ENCODE assay signal across 8 mouse cellular contexts in the genomic region with DNA sequence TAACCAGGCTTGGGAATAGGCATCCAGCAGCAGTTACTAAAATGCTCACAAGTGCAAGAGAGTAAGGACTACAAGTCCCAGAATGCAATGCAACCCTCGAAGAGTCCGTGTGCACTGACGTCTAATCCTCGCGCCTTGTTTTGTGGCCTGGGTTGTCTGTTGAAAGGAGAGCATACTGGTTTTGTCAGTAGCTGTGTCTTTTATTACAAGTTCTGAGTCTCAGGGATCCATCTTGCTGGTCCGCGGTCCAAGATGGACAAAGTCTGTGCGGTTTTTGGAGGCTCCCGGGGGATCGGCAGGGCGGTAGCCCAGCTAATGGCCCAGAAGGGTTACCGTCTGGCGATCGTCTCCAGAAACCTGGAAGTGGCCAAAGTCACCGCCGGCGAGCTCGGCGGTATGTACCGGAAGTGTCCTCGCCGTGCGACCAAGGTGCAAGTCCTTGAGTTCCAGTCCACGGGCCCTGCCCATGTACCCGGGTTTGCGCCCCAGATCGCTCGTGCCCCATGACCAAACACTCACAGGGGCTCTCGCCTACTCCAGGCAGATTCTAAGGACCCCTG. TPM values are rescaled to one million over a fixed set of nuclear protein-coding genes. Genes with fewer than 3 reads are reported as not detected.
DNase-seq lines count a peak whose midpoint lies in the region; ATAC-seq and TF ChIP-seq lines count a peak whose summit lies in the region.

A gene (plus strand): TSS at position 138 of the 560 bp plus-strand sequence.

- intact Hi-C loops in heart, postnatal 25 days (cut with DNase I), result loop anchor here (5.0 to 10.0 kb wide), 3 partner anchors 265 to 863 kb away; a partner anchor contains a TSS

- ATAC-seq in forebrain, embryonic 15.5 days (replicated peaks), result peak; percentile 97
- ATAC-seq in neutrophil, adult 5-6 weeks (ENCODE audit: extremely low read depth, insufficient number of reproducible peaks, low FRiP score, poor library complexity, severe bottlenecking), result peak; percentile 99

- no peaks in the 10 kb centered on the region for H3K27me3 ChIP-seq in forebrain, embryonic 15.5 days

- TF ChIP-seq POLR2A in lung, adult 2 months (IDR thresholded peaks at IDR 0.05; ENCODE audit: borderline replicate concordance, extremely low read depth, low read depth, low read length), result peak; percentile 66; the same call in 1 of the 2 replicates

- H3K4me3 ChIP-seq in ES-E14 (ENCODE audit: insufficient read depth in 1 of 2, low read depth in 1 of 2, low read length in 2 of 2, poor library complexity in 1 of 2, severe bottlenecking in 1 of 2), result peak within 1 kb of the TSS; percentile 89
- H3K4me3 ChIP-seq in forebrain, embryonic 15.5 days, result peak within 1 kb of the TSS; percentile 89
- peak within 1 kb of the TSS; percentile 93 for H3K4me3 ChIP-seq in lung, adult 2 months (replicated peaks; ENCODE audit: extremely low read depth, low read depth, low read length)

- peak; percentile 92 for DNase-seq in ES-E14 (ENCODE audit: low read depth, low spot score)
- DNase-seq in cerebellum, adult 11-12 months, result peak; percentile 86
- peak; percentile 71 for DNase-seq in heart, postnatal 25 days (ENCODE audit: low spot score)
- DNase-seq in layer of hippocampus, adult 18-20 months (ENCODE audit: low spot score in 2 of 2), result peak; percentile 80 to 94
- DNase-seq in lung, adult 2 months, result peak; percentile 85
- peak; percentile 60 to 73 for DNase-seq in thymus, adult 18-20 months

- H3K27ac ChIP-seq in ES-E14 (ENCODE audit: insufficient read depth, low read depth, low read length, poor library complexity, severe bottlenecking), result peak within 1 kb of the TSS; percentile 67
- H3K27ac ChIP-seq in forebrain, embryonic 15.5 days (replicated peaks), result peak within 1 kb of the TSS; percentile 95

- in situ Hi-C loops in ES-E14 (cut with MboI; ENCODE audit: low sequenced_read_pairs in 2 of 2, unreplicated experiment in 2 of 2), result loop anchor here in 1 of 2 experiments (25.0 kb wide), 1 partner anchor 975 kb away; a partner anchor contains a TSS

- H3K4me2 ChIP-seq in forebrain, embryonic 15.5 days (replicated peaks), result peak within 1 kb of the TSS; percentile 58

- 2% methylated on average over 29 of the region's 29 CpGs for WGBS in forebrain, embryonic 15.5 days
- under 1% methylated on average over 29 of the region's 29 CpGs for WGBS in lung, adult 2 months

- H3K9me3 ChIP-seq in ES-E14 (ENCODE audit: control insufficient read depth, insufficient read depth, low read depth, low read length), result no peaks in the 10 kb centered on the region
- H3K9me3 ChIP-seq in forebrain, embryonic 15.5 days, result no peaks in the 10 kb centered on the region

- peak within 1 kb of the TSS; percentile 90 for H3K9ac ChIP-seq in ES-E14 (ENCODE audit: insufficient read depth, low read depth, low read length, poor library complexity, severe bottlenecking)
- H3K9ac ChIP-seq in forebrain, embryonic 15.5 days (replicated peaks), result peak within 1 kb of the TSS; percentile 89

- TF ChIP-seq CTCF in lung, adult 2 months (IDR thresholded peaks at IDR 0.05; ENCODE audit: insufficient read depth, low read length), result no peak

- no peaks in the 10 kb centered on the region for H3K36me3 ChIP-seq in ES-E14 (ENCODE audit: control insufficient read depth, insufficient read depth, low read length, poor library complexity, severe bottlenecking)
- H3K36me3 ChIP-seq in forebrain, embryonic 15.5 days, result no peaks in the 10 kb centered on the region

- peaks cover 0 to 3% of the 10 kb centered on the region in 2 experiments; a peak in 1 of 4 replicates for H3K4me1 ChIP-seq in ES-E14 (ENCODE audit: control insufficient read depth in 2 of 2, insufficient read depth in 2 of 2, low read length in 2 of 2, poor library complexity in 1 of 2)
- H3K4me1 ChIP-seq in forebrain, embryonic 15.5 days, result peaks cover 9% of the 10 kb centered on the region
- H3K4me1 ChIP-seq in lung, adult 2 months (ENCODE audit: control insufficient read depth, insufficient read depth, low read length), result peaks cover 3% of the 10 kb centered on the region; the same call in 1 of the 2 replicates

TF ChIP-seq in ES-E14, 5 proteins besides CTCF, POLR2A, EP300 and RAD21:
- TF ChIP-seq HCFC1 (IDR thresholded peaks at IDR 0.05; ENCODE audit: borderline replicate concordance, insufficient read depth, low read length) (peak; percentile 99), MAFK (IDR thresholded peaks at IDR 0.05; ENCODE audit: insufficient read depth, low read depth, low read length) (no peak), CHD2 (IDR thresholded peaks at IDR 0.05; ENCODE audit: low read depth, low read length) (0 out of 2 replicates have a peak, but pooled peaks have one; percentile 32), ZNF384 (IDR thresholded peaks at IDR 0.05; ENCODE audit: low read depth, low read length) (no peak)

RNA-seq across cellular contexts. Expression of the gene that starts here (rescaled TPM):
- total RNA-seq in ES-E14 (2012; rRNA removed), result 12.4 and 17.5 TPM in 2 replicates
- polyA plus RNA-seq in forebrain, embryonic 15.5 days (2015; fragmentation: Nextera tagmentation; extraction: Ambion mirVana), result 19.2 and 23.8 TPM in 2 replicates
- 10 to 100 TPM; 69.8 to 80.8 TPM for total RNA-seq in heart, postnatal 25 days (2021)
- total RNA-seq in layer of hippocampus, adult 18-20 months (2021), result 10 to 100 TPM; 21.4 to 24.5 TPM
- polyA plus RNA-seq in lung, adult 2 months (2012; rRNA removed), result 3.6 and 5.6 TPM in 2 replicates
- total RNA-seq in neutrophil, adult 5-6 weeks (2017), result 10.6 and 13.0 TPM in 2 replicates

Comparison
In these comparisons a context has a peak if more than half of its experiments do, and no peak if none do; other contexts are left out.
1. Peak in every context shown above with its lines: DNase-seq, ATAC-seq, H3K4me3 ChIP-seq and H3K27ac ChIP-seq.